Mouse (Mus musculus) heart, embryonic 16.5 days (tissue): ENCODE measurements around the gene Nmb. TPM values are rescaled to one million over a fixed set of nuclear protein-coding genes. Genes with fewer than 3 reads are reported as not detected.

Source experiments
- ATAC-seq: fragments of 200-750 bp; cut with Nextera tagmentation; replicated peaks from 2 replicates; pipeline ENCODE4 v1.8.0; 2017; ENCODE audit warnings: moderate number of reproducible peaks; ENCODE audit not compliant: insufficient read depth, low FRiP score; ENCODE audit errors: extremely low read depth
- H3K27ac ChIP-seq: fragments of 300-500 bp; sonication (generic); 2 replicates; pipeline ENCODE4 v1.5.1; 2014; ENCODE audit warnings: mild to moderate bottlenecking, low read length, control low read depth, moderate library complexity
- H3K27me3 ChIP-seq: fragments of 300-500 bp; sonication (generic); 2 replicates; pipeline ENCODE4 v1.6.1; 2014; ENCODE audit warnings: low read length, mixed read lengths; ENCODE audit not compliant: control insufficient read depth, insufficient read depth
- H3K36me3 ChIP-seq: fragments of 300-500 bp; sonication (generic); 2 replicates; pipeline ENCODE4 v1.6.1; 2014; ENCODE audit not compliant: control insufficient read depth, insufficient read depth
- H3K4me1 ChIP-seq: fragments of 300-500 bp; sonication (generic); 2 replicates; pipeline ENCODE4 v1.6.1; 2014; ENCODE audit warnings: low read length, mixed read lengths; ENCODE audit not compliant: control insufficient read depth, insufficient read depth
- H3K4me2 ChIP-seq: fragments of 300-500 bp; sonication (generic); 2 replicates; pipeline ENCODE4 v1.6.1; 2014; ENCODE audit warnings: low read depth, mild to moderate bottlenecking, control low read depth, low read length
- H3K4me3 ChIP-seq: fragments of 300-500 bp; sonication (generic); 2 replicates; pipeline ENCODE4 v1.5.1; 2014; ENCODE audit warnings: mild to moderate bottlenecking, control low read depth, low read length
- H3K9ac ChIP-seq: fragments of 300-500 bp; sonication (generic); 2 replicates; pipeline ENCODE4 v1.6.1; 2014; ENCODE audit warnings: low read length, control low read depth
- H3K9me3 ChIP-seq: fragments of 300-500 bp; sonication (generic); replicated peaks from 2 replicates; pipeline ENCODE4 v1.6.1; 2016; ENCODE audit warnings: low read length; ENCODE audit not compliant: control insufficient read depth
- WGBS: fragments of 180-500 bp; shearing (Covaris S2); extraction: QIAGEN DNeasy Blood & Tissue Kit; methylation state at CpG from one replicate; pipeline ENCODE4 v1.1.7; 2014; 5-methylcytosine and 5-hydroxymethylcytosine counted together
- polyA plus RNA-seq: library from polyadenylated mRNA; unstranded; fragments of >200 nt; fragmentation: Nextera tagmentation; extraction: Ambion mirVana; gene quantifications from 2 replicates; pipeline ENCODE4 v1.2.1, GENCODE M21; 2015

Gene Nmb
- polyA plus RNA-seq, 1 experiment from 2014 or later = 4.9 TPM

- H3K9ac ChIP-seq = no peak overlapping the region
- H3K4me2 ChIP-seq = no peak overlapping the region
- ATAC-seq = no peak
- H3K4me1 ChIP-seq = peaks cover 11% of the 10 kb centered on the region
- no peaks in the 10 kb centered on the region for H3K27me3 ChIP-seq
- H3K4me3 ChIP-seq = no peak overlapping the region
- WGBS = 19% methylated on average over 6 of the region's 6 CpGs
- no peaks in the 10 kb centered on the region for H3K9me3 ChIP-seq
- no peaks in the 10 kb centered on the region for H3K36me3 ChIP-seq
- H3K27ac ChIP-seq = no peak overlapping the region
Measured at GRCm38 (mm10) chr7:80857181-80857580, 47.7 kb downstream of the Nmb start.

DNA sequence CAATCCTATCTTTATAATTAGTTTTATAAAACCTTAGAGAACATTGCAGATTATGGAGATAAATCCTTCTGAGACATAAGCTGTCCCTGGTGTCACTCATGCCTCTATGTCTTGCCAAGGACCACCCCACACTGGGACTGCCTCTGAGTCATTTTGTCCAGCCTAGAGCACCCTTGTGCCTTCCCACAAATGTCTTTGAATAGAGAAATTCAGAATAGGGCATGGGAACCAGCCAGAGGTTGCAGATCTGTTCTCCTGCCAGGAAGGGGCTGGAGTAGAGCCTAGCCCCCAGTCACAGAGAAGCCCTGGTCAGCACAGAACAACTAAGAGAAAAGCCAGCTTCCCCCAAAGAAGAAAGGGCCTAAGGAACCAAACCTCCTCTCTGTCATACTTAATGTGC lies 49.6 kb downstream of the Nmb start:
- Histone ChIP-seq H3K4me2 (no peak overlapping the region), H3K4me3 (no peak overlapping the region), H3K4me1 (0 out of 2 replicates have a peak, but pooled peaks cover 4% of the 10 kb centered on the region), H3K27ac (no peak overlapping the region), H3K36me3 (no peaks in the 10 kb centered on the region), H3K27me3 (no peaks in the 10 kb centered on the region), H3K9me3 (no peaks in the 10 kb centered on the region), H3K9ac (no peak overlapping the region)
- no peak for ATAC-seq

- Histone ChIP-seq H3K4me2 (no peak overlapping the region), H3K9me3 (no peaks in the 10 kb centered on the region), H3K4me1 (peaks cover 5% of the 10 kb centered on the region), H3K36me3 (no peaks in the 10 kb centered on the region), H3K27ac (no peak overlapping the region), H3K9ac (no peak overlapping the region), H3K4me3 (no peak overlapping the region), H3K27me3 (no peaks in the 10 kb centered on the region)
- WGBS = 94% methylated on average over 3 of the region's 3 CpGs
- ATAC-seq = no peak
Measured at GRCm38 (mm10) chr7:80853218-80853617, 51.7 kb downstream of the Nmb start.

Other genes with a start within 250 kb of the Nmb start
- gene Crtc3, start 216.2 kb downstream of the Nmb start, polyA plus RNA-seq = 17.8 and 19.9 TPM in 2 replicates
- gene Iqgap1, start 79.1 kb downstream of the Nmb start, polyA plus RNA-seq = 49.0 and 51.6 TPM in 2 replicates
- gene Zscan2, start 44.2 kb downstream of the Nmb start, polyA plus RNA-seq = 1.4 and 2.0 TPM in 2 replicates
- gene Wdr73, start 3.8 kb downstream of the Nmb start, polyA plus RNA-seq = 19.7 and 21.5 TPM in 2 replicates
- gene Sec11a, start 42.7 kb upstream of the Nmb start, polyA plus RNA-seq = 142 and 151 TPM in 2 replicates
- gene Zfp592, start 88.6 kb upstream of the Nmb start, polyA plus RNA-seq = 8.9 and 10.1 TPM in 2 replicates
- 18.2 and 22.7 TPM in 2 replicates for gene Alpk3, start 152.5 kb upstream of the Nmb start, polyA plus RNA-seq
- gene Slc28a1, start 209.7 kb upstream of the Nmb start, polyA plus RNA-seq = 0.09 and 0.22 TPM in 2 replicates